Mouse (Mus musculus) G1E (cell line): Measurements from ENCODE around the gene Phyhipl. TPM values are rescaled to one million over a fixed set of nuclear protein-coding genes. Genes with fewer than 3 reads are reported as not detected.

ENCODE experiments used
- ATAC-seq: 2 replicates; pipeline ENCODE4 v1.8.0; 2016; ENCODE audit warnings: mild to moderate bottlenecking; ENCODE audit not compliant: insufficient number of reproducible peaks, poor library complexity, low FRiP score, severe bottlenecking; ENCODE audit errors: extremely low read depth
- DNase-seq: peaks from one replicate; pipeline ENCODE4 v3.0.0; 2012; ENCODE audit warnings: low spot score
- H3K27me3 ChIP-seq: 2 replicates; pipeline ENCODE4 v1.6.1; 2012; ENCODE audit warnings: mild to moderate bottlenecking, low read length, inconsistent platforms; ENCODE audit not compliant: insufficient read depth
- H3K36me3 ChIP-seq: replicated peaks from 2 replicates; pipeline ENCODE3; 2012; ENCODE audit warnings: mild to moderate bottlenecking, inconsistent platforms
- H3K4me1 ChIP-seq: 2 replicates; pipeline ENCODE4 v1.6.1; 2012; ENCODE audit warnings: low read depth, low read length, inconsistent platforms, mixed read lengths; ENCODE audit not compliant: insufficient read depth
- H3K4me3 ChIP-seq: 2 replicates; pipeline ENCODE4 v1.5.1; 2012; ENCODE audit warnings: low read depth, mild to moderate bottlenecking, inconsistent platforms, low read length, moderate library complexity, mixed read lengths
- H3K9me3 ChIP-seq: replicated peaks from 2 replicates; pipeline ENCODE4 v1.6.1; 2012; ENCODE audit warnings: inconsistent platforms
- CTCF ChIP-seq: IDR thresholded peaks from 2 replicates; pipeline ENCODE4 v1.5.1; 2012; ENCODE audit warnings: low read depth, low read length, inconsistent platforms, mixed read lengths
- GATA1 ChIP-seq: IDR thresholded peaks from 2 replicates; pipeline ENCODE4 v1.6.1; 2012; ENCODE audit warnings: borderline replicate concordance, low read length, inconsistent platforms, mixed read lengths
- GATA2 ChIP-seq: IDR thresholded peaks from 2 replicates; pipeline ENCODE4 v1.6.1; 2012; ENCODE audit warnings: low read depth, low read length, inconsistent platforms, borderline replicate concordance
- POLR2AphosphoS5 ChIP-seq: IDR thresholded peaks from 2 replicates; pipeline ENCODE4 v1.6.1; 2012; ENCODE audit warnings: low read depth, low read length, inconsistent platforms; ENCODE audit not compliant: insufficient replicate concordance
- TAL1 ChIP-seq: conservative IDR thresholded peaks from 2 replicates; pipeline ENCODE4 v1.6.1; 2012; ENCODE audit warnings: low read depth, low read length, inconsistent platforms, mixed read lengths
- polyA plus RNA-seq: library from polyadenylated mRNA; stranded (reverse); fragments of >175 nt; gene quantifications from 2 replicates; pipeline ENCODE4 v1.2.3, GENCODE M21; 2012
- total RNA-seq, 2 experiments: library from RNA; stranded (forward) in 1 of 2; stranded (reverse) in 1 of 2; fragments of 200-1000 nt in 1 of 2; fragments of >200 nt in 1 of 2; fragmentation: Nextera tagmentation in 1 of 2; gene quantifications; 2 replicates each; pipeline ENCODE4 v1.2.3; 2014 to 2017

Gene Phyhipl
- total and polyA plus RNA-seq, 3 experiments, result 0.71 TPM; not detected in 2

GRCm38 (mm10) chr10:70581556-70582211 lies 74.1 kb downstream of the Phyhipl start:
- H3K9me3 ChIP-seq, result peaks cover 8% of the 10 kb centered on the region
- ATAC-seq (no peak), DNase-seq (no peak)
- no peak overlapping the region for H3K4me3 ChIP-seq
- H3K4me1 ChIP-seq, result no peaks in the 10 kb centered on the region
- H3K36me3 ChIP-seq, result no peaks in the 10 kb centered on the region
- H3K27me3 ChIP-seq, result no peaks in the 10 kb centered on the region
- TF ChIP-seq GATA1 (no peak), GATA2 (no peak), TAL1 (no peak), POLR2AphosphoS5 (no peak), CTCF (no peak)

DNA sequence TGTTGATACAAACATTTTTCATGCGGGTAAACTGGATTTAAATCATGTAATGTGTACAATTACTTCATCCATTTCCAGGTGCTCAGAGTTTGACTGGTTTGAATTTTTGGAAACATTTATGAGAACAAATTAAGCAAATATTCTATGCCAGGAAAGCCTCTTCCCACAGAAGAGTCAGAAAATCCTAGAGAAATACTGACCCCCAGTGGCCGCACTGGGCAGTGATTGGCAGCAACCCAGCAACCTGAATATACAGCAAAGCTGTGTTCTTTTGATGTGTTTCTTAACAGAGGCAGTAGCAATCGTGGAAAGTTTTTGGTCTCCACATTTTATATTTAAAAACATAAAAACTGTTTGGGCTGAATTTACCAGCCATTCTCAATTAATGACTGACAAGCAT lies 92.1 kb downstream of the Phyhipl start:
- H3K4me1 ChIP-seq, result no peaks in the 10 kb centered on the region
- no peaks in the 10 kb centered on the region for H3K27me3 ChIP-seq
- peaks cover 31% of the 10 kb centered on the region for H3K9me3 ChIP-seq
- ATAC-seq, result no peak
- DNase-seq, result no peak
- H3K4me3 ChIP-seq, result no peak overlapping the region
- TF ChIP-seq GATA1, result no peak
- no peak for TF ChIP-seq CTCF
- TF ChIP-seq GATA2, result no peak
- H3K36me3 ChIP-seq, result no peaks in the 10 kb centered on the region

GRCm38 (mm10) chr10:70552531-70552930 lies 103.2 kb downstream of the Phyhipl start:
- Histone ChIP-seq H3K27me3 (no peaks in the 10 kb centered on the region), H3K4me1 (no peaks in the 10 kb centered on the region), H3K9me3 (peaks cover 41% of the 10 kb centered on the region), H3K4me3 (no peak overlapping the region), H3K36me3 (no peaks in the 10 kb centered on the region)
- ATAC-seq, result no peak
- TF ChIP-seq TAL1, result no peak
- no peak for TF ChIP-seq CTCF
- no peak for TF ChIP-seq POLR2AphosphoS5
- no peak for TF ChIP-seq GATA1
- TF ChIP-seq GATA2, result no peak
- no peak for DNase-seq

GRCm38 (mm10) chr10:70542857-70543256 lies 112.9 kb downstream of the Phyhipl start:
- Histone ChIP-seq H3K36me3 (no peaks in the 10 kb centered on the region), H3K4me1 (no peaks in the 10 kb centered on the region), H3K9me3 (peaks cover 72% of the 10 kb centered on the region), H3K4me3 (no peak overlapping the region), H3K27me3 (no peaks in the 10 kb centered on the region)
- ATAC-seq (no peak), DNase-seq (no peak)
- TF ChIP-seq GATA1 (no peak), GATA2 (no peak), POLR2AphosphoS5 (no peak), TAL1 (no peak), CTCF (no peak)

GRCm38 (mm10) chr10:70540456-70541195 lies 115.1 kb downstream of the Phyhipl start:
- TF ChIP-seq CTCF (no peak), TAL1 (no peak), GATA2 (no peak), POLR2AphosphoS5 (no peak), GATA1 (no peak)
- DNase-seq (no peak), ATAC-seq (no peak)
- Histone ChIP-seq H3K27me3 (no peaks in the 10 kb centered on the region), H3K36me3 (no peaks in the 10 kb centered on the region), H3K9me3 (peaks cover 69% of the 10 kb centered on the region), H3K4me1 (no peaks in the 10 kb centered on the region), H3K4me3 (no peak overlapping the region)

GRCm38 (mm10) chr10:70539251-70539650 lies 116.5 kb downstream of the Phyhipl start:
- Histone ChIP-seq H3K4me1 (no peaks in the 10 kb centered on the region), H3K9me3 (peaks cover 68% of the 10 kb centered on the region), H3K36me3 (no peaks in the 10 kb centered on the region), H3K4me3 (no peak overlapping the region), H3K27me3 (no peaks in the 10 kb centered on the region)
- no peak for DNase-seq
- TF ChIP-seq TAL1 (no peak), GATA1 (no peak), POLR2AphosphoS5 (no peak), CTCF (no peak), GATA2 (no peak)
- ATAC-seq, result no peak
